Mouse (Mus musculus) bone marrow, adult 2 months (tissue): Measurements from ENCODE around the gene Xlr3a.
"Not testable (repeated sequence)": the region's sequence is repeated elsewhere in the genome, so short reads cannot be mapped to it uniquely, and the experiment has no call there.

Experiments
- CTCF ChIP-seq: fragments of 200-500 bp; IDR thresholded peaks from 2 replicates; pipeline ENCODE4 v1.5.1; 2011; ENCODE audit warnings: low read length, control low read depth; ENCODE audit not compliant: control insufficient read depth, insufficient read depth
- POLR2A ChIP-seq: fragments of 200-500 bp; IDR thresholded peaks from 2 replicates; pipeline ENCODE4 v1.6.1; 2011; ENCODE audit warnings: low read depth, mild to moderate bottlenecking, control low read depth, low read length, borderline replicate concordance; ENCODE audit not compliant: control insufficient read depth

DNA sequence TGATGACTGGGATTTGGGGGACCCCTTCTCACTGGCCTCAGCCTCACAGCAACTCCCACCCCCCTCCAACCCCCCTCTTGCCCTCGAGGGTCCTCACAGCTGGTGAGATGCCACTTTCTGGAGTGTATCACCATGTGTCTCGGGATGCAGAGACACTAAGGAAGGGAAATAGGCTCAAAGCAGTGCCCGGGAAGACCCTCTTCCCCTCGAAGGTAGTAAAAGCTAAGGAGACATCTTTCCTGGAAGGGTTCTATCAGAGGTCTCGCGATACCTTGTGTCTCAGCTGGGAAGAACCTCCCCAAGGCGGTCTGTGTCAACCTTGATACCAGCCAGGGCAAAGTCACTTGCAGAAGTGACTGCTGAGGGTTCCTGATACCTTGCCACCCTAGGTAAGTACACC, 19.9 kb upstream of the Xlr3a start, which contains the start of gene Gm14685:
- TF ChIP-seq CTCF, POLR2A: not testable (repeated sequence)
